Mouse (Mus musculus) hindbrain, embryonic 10.5 days (tissue): ENCODE results near the gene Zfp952. TPM values are rescaled to one million over a fixed set of nuclear protein-coding genes. Genes with fewer than 3 reads are reported as not detected.

Experiments used
- DNase-seq: peaks from one replicate; pipeline ENCODE4 v3.0.0-alpha.2; 2017; ENCODE audit warnings: low spot score
- H3K27ac ChIP-seq: fragments of 300-500 bp; sonication (generic); 2 replicates; pipeline ENCODE4 v1.5.1; 2016; ENCODE audit warnings: mild to moderate bottlenecking, moderate library complexity
- H3K27me3 ChIP-seq: fragments of 300-500 bp; sonication (generic); 2 replicates; pipeline ENCODE4 v1.6.1; 2016; ENCODE audit warnings: mild to moderate bottlenecking; ENCODE audit not compliant: poor library complexity, insufficient read depth, severe bottlenecking
- H3K36me3 ChIP-seq: fragments of 300-500 bp; sonication (generic); 2 replicates; pipeline ENCODE4 v1.6.1; 2016; ENCODE audit warnings: mild to moderate bottlenecking, moderate library complexity
- H3K4me1 ChIP-seq: fragments of 300-500 bp; sonication (generic); replicated peaks from 2 replicates; pipeline ENCODE4 v1.6.1; 2016; ENCODE audit warnings: mild to moderate bottlenecking
- H3K4me3 ChIP-seq: fragments of 300-500 bp; sonication (generic); 2 replicates; pipeline ENCODE4 v1.5.1; 2016; ENCODE audit warnings: mild to moderate bottlenecking, moderate library complexity
- H3K9me3 ChIP-seq: fragments of 300-500 bp; sonication (generic); 2 replicates; pipeline ENCODE4 v1.6.1; 2016; ENCODE audit warnings: mild to moderate bottlenecking, moderate library complexity
- WGBS: fragments of 180-500 bp; shearing (Covaris S2); methylation state at CpG from one replicate; pipeline ENCODE4 v1.1.7; 2016; 5-methylcytosine and 5-hydroxymethylcytosine counted together
- polyA plus RNA-seq: library from polyadenylated mRNA; unstranded; fragments of >200 nt; fragmentation: Nextera tagmentation; extraction: Ambion mirVana; gene quantifications from 2 replicates; pipeline ENCODE4 v1.2.1, GENCODE M21; 2016

The Zfp952 gene
- 13.2 and 13.9 TPM in 2 replicates for polyA plus RNA-seq

- WGBS = 2% methylated on average over 21 of the region's 21 CpGs
Measured at GRCm38 (mm10) chr17:32992699-32993474, at the start of gene Zfp952. Gene Zfp952 (plus strand): TSS chr17:32993129.

GRCm38 (mm10) chr17:32943661-32944060 lies 49.3 kb upstream of the Zfp952 start:
- DNase-seq = no peak
- H3K4me1 ChIP-seq = no peaks in the 10 kb centered on the region
- no peaks in the 10 kb centered on the region for H3K36me3 ChIP-seq
- no peaks in the 10 kb centered on the region for H3K9me3 ChIP-seq
- 95% methylated on average over 3 of the region's 3 CpGs for WGBS
- H3K27ac ChIP-seq = no peak overlapping the region
- H3K4me3 ChIP-seq = no peak overlapping the region
- H3K27me3 ChIP-seq = no peaks in the 10 kb centered on the region

More at GRCm38 (mm10) chr17:32992699-32993474, at the start of gene Zfp952:
- Histone ChIP-seq H3K9me3 (no peaks in the 10 kb centered on the region; the same call in 1 of the 2 replicates), H3K27me3 (no peaks in the 10 kb centered on the region), H3K4me3 (peak within 1 kb of the TSS; percentile 82), H3K4me1 (peaks cover 13% of the 10 kb centered on the region), H3K27ac (peak within 1 kb of the TSS; percentile 89), H3K36me3 (peaks cover 27% of the 10 kb centered on the region)
- DNase-seq = peak; percentile 82

DNA sequence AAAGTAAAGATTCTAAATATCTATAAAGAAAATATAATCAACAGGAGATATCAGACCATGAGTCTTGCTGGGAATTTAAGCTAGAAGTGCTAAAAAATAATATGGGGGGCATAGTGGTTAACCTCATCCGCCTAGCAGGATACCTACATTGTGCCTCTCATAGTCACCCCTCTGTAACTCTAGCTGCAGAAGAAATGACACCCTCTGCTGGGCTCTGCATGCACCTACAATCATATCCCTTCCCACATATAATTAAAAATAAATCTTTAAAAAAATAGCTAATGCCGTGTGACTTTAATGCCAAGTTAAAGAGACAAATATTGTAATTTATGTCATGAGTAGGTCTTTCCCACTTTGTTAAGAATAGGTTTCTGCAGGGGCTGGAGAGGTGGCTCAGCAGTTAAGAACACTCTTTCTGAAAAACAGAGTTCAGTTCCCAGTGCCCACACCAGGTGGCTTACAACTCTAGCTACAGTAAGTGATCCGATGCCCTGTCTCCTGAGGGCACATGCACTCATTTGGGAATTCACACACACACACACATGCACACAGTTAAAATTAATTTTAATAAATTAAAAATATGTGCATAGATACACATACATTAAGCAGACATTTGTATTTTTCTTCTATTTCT lies 48.4 kb upstream of the Zfp952 start:
- 73% methylated on average over 3 of the region's 3 CpGs for WGBS
- Histone ChIP-seq H3K9me3 (no peaks in the 10 kb centered on the region), H3K27ac (no peak overlapping the region), H3K4me1 (no peaks in the 10 kb centered on the region), H3K36me3 (no peaks in the 10 kb centered on the region), H3K27me3 (no peaks in the 10 kb centered on the region), H3K4me3 (no peak overlapping the region)
- DNase-seq = no peak

- H3K27me3 ChIP-seq = no peaks in the 10 kb centered on the region
- H3K4me1 ChIP-seq = 0 out of 2 replicates have a peak, but pooled peaks cover 2% of the 10 kb centered on the region
- H3K9me3 ChIP-seq = no peaks in the 10 kb centered on the region
- H3K36me3 ChIP-seq = no peaks in the 10 kb centered on the region
- 68% methylated on average over 9 of the region's 9 CpGs for WGBS
- peak overlapping the region; percentile 41 for H3K4me3 ChIP-seq
- DNase-seq = no peak
- H3K27ac ChIP-seq = peak overlapping the region; percentile 4; the same call in 1 of the 2 replicates
Measured at GRCm38 (mm10) chr17:32946716-32947115, 46.2 kb upstream of the Zfp952 start.

GRCm38 (mm10) chr17:32947215-32947914 lies 45.6 kb upstream of the Zfp952 start, which contains the start of gene Cyp4f13:
Gene Cyp4f13 (minus strand): TSS chr17:32947402.
- Histone ChIP-seq H3K4me1 (0 out of 2 replicates have a peak, but pooled peaks cover 3% of the 10 kb centered on the region), H3K27me3 (no peaks in the 10 kb centered on the region), H3K9me3 (no peaks in the 10 kb centered on the region), H3K4me3 (peak within 1 kb of the TSS; percentile 41), H3K36me3 (no peaks in the 10 kb centered on the region), H3K27ac (peak within 1 kb of the TSS; percentile 4; the same call in 1 of the 2 replicates)
- DNase-seq = peak; percentile 59
- WGBS = 43% methylated on average over 12 of the region's 12 CpGs

DNA sequence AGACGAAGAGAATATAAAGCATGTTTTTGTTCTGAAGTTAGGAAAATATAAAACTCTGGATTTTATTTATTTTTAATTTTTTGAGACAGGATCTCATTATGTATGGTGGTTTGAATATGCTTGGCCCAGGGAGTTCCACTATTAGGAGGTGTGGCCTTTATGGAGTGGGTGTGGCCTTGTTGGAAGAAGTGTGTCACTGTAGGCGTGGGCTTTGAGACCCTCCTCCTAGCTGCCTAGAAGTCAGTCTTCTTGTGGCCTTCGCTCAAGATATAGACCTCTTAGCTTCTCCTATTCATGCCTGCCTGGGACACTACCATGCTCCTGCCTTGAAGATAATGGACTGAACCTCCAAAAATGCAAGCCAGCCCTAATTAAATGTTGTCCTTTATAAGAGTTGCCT lies 42.8 kb upstream of the Zfp952 start:
- DNase-seq = no peak
- WGBS = 91% methylated on average over 3 of the region's 3 CpGs

GRCm38 (mm10) chr17:32951006-32951405 lies 41.9 kb upstream of the Zfp952 start:
- 82% methylated on average over 11 of the region's 11 CpGs for WGBS

More for the DNA sequence above, 42.8 kb upstream of the Zfp952 start:
- H3K9me3 ChIP-seq = no peaks in the 10 kb centered on the region
- H3K4me3 ChIP-seq = no peak overlapping the region
- 0 out of 2 replicates have a peak, but pooled peaks cover 3% of the 10 kb centered on the region for H3K4me1 ChIP-seq
- no peak overlapping the region for H3K27ac ChIP-seq
- H3K27me3 ChIP-seq = no peaks in the 10 kb centered on the region
- H3K36me3 ChIP-seq = 0 out of 2 replicates have a peak, but pooled peaks cover under 1% of the 10 kb centered on the region

DNA sequence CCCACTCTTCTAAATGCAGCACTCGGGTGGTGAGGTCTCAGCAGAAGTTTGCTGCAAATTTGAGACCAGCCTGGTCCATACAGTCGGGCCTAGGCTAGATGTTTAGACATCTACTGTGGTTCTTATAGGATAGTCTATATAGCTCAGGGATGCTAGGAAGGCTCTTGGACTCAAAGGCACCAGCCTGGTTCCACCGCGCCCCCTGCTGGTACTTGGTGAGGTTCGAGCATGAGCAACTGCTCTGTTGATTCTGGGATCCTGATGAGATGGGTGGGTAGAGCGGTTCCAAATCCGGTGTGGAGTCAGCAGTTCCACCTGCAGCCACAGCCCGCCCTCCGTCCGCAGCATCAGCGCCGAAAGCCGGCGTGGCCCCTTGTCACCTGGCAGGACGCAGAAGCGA lies 41.5 kb upstream of the Zfp952 start:
- 0 out of 2 replicates have a peak, but pooled peaks cover 3% of the 10 kb centered on the region for H3K36me3 ChIP-seq
- WGBS = 35% methylated on average over 16 of the region's 16 CpGs
- H3K9me3 ChIP-seq = no peaks in the 10 kb centered on the region
- no peak overlapping the region for H3K27ac ChIP-seq
- 0 out of 2 replicates have a peak, but pooled peaks cover 3% of the 10 kb centered on the region for H3K4me1 ChIP-seq
- peak; percentile 55 for DNase-seq
- no peaks in the 10 kb centered on the region for H3K27me3 ChIP-seq
- H3K4me3 ChIP-seq = no peak overlapping the region

More at GRCm38 (mm10) chr17:32951006-32951405, 41.9 kb upstream of the Zfp952 start:
- 0 out of 2 replicates have a peak, but pooled peaks cover 3% of the 10 kb centered on the region for H3K4me1 ChIP-seq
- no peak overlapping the region for H3K27ac ChIP-seq
- no peak overlapping the region for H3K4me3 ChIP-seq
- 0 out of 2 replicates have a peak, but pooled peaks cover 3% of the 10 kb centered on the region for H3K36me3 ChIP-seq
- no peaks in the 10 kb centered on the region for H3K9me3 ChIP-seq
- no peak for DNase-seq
- H3K27me3 ChIP-seq = no peaks in the 10 kb centered on the region

DNA sequence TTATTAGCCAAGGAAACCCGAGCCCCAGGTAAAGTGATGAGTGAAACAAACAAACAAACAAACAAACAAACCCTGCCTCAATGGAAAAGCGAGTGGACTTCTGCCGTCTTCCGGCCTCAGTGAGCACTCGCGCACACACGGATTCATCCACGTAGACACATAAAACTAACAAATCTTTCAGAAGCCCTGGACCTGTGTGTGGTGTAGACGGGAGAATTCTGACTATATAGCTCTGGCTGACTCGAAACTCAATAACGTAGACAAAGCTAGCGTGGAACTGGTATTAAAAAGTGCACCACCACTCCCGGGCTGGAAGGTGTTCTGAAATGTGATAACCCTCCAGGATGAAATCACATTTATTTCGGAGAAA lies 27.7 kb upstream of the Zfp952 start:
- no peak for DNase-seq
- WGBS = under 1% methylated on average over 14 of the region's 14 CpGs
- Histone ChIP-seq H3K27ac (peak overlapping the region; percentile 86), H3K4me1 (peaks cover 19% of the 10 kb centered on the region), H3K4me3 (peak overlapping the region; percentile 74), H3K27me3 (no peaks in the 10 kb centered on the region), H3K36me3 (no peaks in the 10 kb centered on the region), H3K9me3 (no peaks in the 10 kb centered on the region)

DNA sequence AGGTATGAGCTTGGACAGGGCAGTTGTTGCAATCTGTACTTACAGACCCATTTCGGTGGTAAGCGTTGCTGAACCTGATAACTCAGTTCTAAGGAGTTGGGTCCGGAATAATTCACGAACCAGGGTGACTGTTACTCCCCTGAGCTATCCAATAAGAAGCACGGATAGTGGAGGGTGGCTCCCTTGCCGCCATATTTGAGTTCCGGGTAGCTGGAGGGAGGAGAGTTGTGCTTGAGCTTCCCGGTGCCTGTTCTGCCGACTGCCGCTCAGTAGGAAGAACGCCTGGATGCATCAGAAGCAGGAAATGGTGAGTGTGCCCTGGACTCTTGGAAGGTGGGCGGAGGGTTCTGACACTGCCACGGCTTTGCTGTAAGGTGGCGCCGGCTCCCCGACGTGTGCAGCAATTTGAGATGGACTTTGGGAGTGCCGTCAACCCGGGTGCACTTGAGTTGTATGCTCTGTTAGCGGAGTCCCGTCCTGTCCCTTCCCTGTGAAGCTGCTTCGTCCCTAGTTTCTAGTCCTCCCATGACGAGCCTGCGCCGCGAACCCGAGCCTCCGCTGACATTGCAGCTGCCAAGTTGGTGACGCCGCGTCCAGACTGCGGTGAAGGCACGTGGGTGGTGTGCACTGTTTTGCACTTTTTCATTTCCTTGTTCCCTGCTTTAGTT lies 27.2 kb upstream of the Zfp952 start, which contains the start of gene Zfp472:
Zfp472 (plus strand) TSS at position 192 of the 668 bp plus-strand sequence.
- H3K27me3 ChIP-seq = no peaks in the 10 kb centered on the region
- WGBS = 0% methylated on average over 33 of the region's 33 CpGs
- no peaks in the 10 kb centered on the region for H3K36me3 ChIP-seq
- H3K4me3 ChIP-seq = peak within 1 kb of the TSS; percentile 74
- H3K27ac ChIP-seq = peak within 1 kb of the TSS; percentile 86
- peak; percentile 93 for DNase-seq
- no peaks in the 10 kb centered on the region for H3K9me3 ChIP-seq
- peaks cover 19% of the 10 kb centered on the region for H3K4me1 ChIP-seq

DNA sequence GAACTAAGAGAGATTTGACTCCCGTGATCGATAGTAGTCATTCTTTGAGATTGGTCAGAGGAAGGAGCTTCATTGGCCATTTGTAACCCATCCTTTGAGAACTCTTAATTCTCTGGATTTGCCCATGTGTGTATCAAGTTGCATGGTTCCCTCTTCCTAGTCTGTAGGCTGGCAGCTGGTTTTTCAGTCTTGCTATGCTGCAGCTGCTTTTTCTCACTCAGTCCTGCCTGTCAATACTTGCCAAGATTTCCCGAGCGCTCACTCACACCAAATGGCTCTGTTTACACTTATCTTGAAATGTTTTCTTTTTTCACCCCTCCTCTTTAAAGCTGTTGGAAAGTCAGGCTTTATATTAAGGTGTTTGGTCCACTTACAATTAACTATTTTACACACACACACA lies 11.6 kb upstream of the Zfp952 start:
- Histone ChIP-seq H3K27ac (no peak overlapping the region), H3K27me3 (no peaks in the 10 kb centered on the region), H3K9me3 (0 out of 2 replicates have a peak, but pooled peaks cover 9% of the 10 kb centered on the region), H3K4me1 (no peaks in the 10 kb centered on the region), H3K36me3 (peaks cover 65% of the 10 kb centered on the region), H3K4me3 (no peak overlapping the region)
- WGBS = 94% methylated on average over 4 of the region's 4 CpGs
- DNase-seq = no peak

DNA sequence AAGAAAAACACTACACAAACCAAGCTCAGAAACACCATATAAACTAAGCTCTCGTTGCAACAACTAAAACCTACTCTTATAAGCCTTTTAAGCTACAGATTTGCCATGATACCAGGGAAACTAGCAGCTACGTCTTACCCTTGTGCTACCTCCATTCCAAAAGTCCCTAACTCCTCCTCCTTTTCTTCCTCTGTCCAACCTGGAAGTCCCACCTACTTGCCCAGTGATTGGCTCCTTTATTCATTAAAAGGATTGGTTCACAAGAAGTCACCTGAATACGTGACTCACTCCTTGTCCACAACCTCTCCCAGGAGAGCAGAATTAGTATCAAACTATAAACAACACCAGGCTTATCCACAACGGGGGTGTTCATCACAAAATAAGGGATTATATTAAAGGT lies 6.6 kb upstream of the Zfp952 start:
- no peaks in the 10 kb centered on the region for H3K4me1 ChIP-seq
- H3K36me3 ChIP-seq = peaks cover 17% of the 10 kb centered on the region
- H3K27ac ChIP-seq = no peak overlapping the region
- DNase-seq = no peak
- no peaks in the 10 kb centered on the region for H3K27me3 ChIP-seq
- no peak overlapping the region for H3K4me3 ChIP-seq
- WGBS = 73% methylated on average over 4 of the region's 4 CpGs
- H3K9me3 ChIP-seq = no peaks in the 10 kb centered on the region
